In the genomic region with DNA sequence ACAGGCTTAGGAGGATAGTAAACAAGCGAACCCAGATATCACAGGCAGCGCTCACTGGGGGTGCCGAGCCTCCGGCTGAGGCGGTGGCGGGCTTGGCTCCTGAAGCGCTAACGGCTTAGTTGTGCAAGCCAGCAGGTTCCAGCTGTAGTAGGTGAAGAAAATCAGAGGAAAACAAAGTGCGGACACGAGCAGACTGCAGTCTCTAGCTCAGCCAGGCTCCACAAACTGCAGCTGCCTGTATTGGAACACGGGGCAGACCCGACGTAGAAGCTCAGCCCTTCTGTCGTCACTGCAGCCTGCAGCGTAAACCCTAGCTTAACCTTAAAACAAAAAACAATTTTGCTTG, we compare ENCODE assay signal across 9 mouse cellular contexts. TPM values are rescaled to one million over a fixed set of nuclear protein-coding genes. Genes with fewer than 3 reads are reported as not detected.
DNase-seq lines count a peak whose midpoint lies in the region; ATAC-seq lines count a peak whose summit lies in the region.
"Had no signal": no experiment of that assay in that cellular context is flagged by ENCODE, and none has a peak within 500 bp of the region (broad histone marks: within the 10 kb centered on the region; RNA-seq: fewer than 3 reads in every experiment).

No protein-coding gene starts in this region.

- 7% methylated on average over 15 of the region's 15 CpGs for WGBS in hindbrain, embryonic 16.5 days
- 13% methylated on average over 15 of the region's 15 CpGs for WGBS in liver, embryonic 16.5 days (ENCODE audit: insufficient replicate concordance)

- H3K9me3 ChIP-seq in hindbrain, embryonic 16.5 days (ENCODE audit: control insufficient read depth, low read length) = no peaks in the 10 kb centered on the region
- H3K9me3 ChIP-seq in liver, embryonic 16.5 days (replicated peaks; ENCODE audit: control insufficient read depth, low read length) = no peaks in the 10 kb centered on the region

- peak; percentile 51; the same call in 1 of the 2 replicates for ATAC-seq in hindbrain, embryonic 16.5 days
- ATAC-seq in liver, embryonic 16.5 days (ENCODE audit: low read depth) = no peak

- H3K4me3 ChIP-seq in hindbrain, embryonic 16.5 days (ENCODE audit: low read length) = peak overlapping the region; percentile 42
- 0 out of 2 replicates have a peak overlapping the region, but pooled peaks have one; percentile 1 for H3K4me3 ChIP-seq in liver, embryonic 16.5 days (ENCODE audit: low read depth, low read length)

- peak overlapping the region; percentile 39; the same call in 1 of the 2 replicates for H3K27ac ChIP-seq in hindbrain, embryonic 16.5 days (ENCODE audit: low read depth, low read length)
- H3K27ac ChIP-seq in liver, embryonic 16.5 days (ENCODE audit: low read length) = no peak overlapping the region
- H3K27ac ChIP-seq: macrophage had no signal

- peaks cover 7% of the 10 kb centered on the region; the same call in 1 of the 2 replicates for H3K4me1 ChIP-seq in hindbrain, embryonic 16.5 days (ENCODE audit: control insufficient read depth, insufficient read depth, low read depth, low read length)
- no peaks in the 10 kb centered on the region for H3K4me1 ChIP-seq in liver, embryonic 16.5 days (ENCODE audit: control insufficient read depth, low read depth, low read length)

- H3K4me2 ChIP-seq in hindbrain, embryonic 16.5 days (ENCODE audit: low read length) = peak overlapping the region; percentile 70
- peak overlapping the region; percentile 34 for H3K4me2 ChIP-seq in liver, embryonic 16.5 days (ENCODE audit: low read depth, low read length)

- H3K36me3 ChIP-seq in hindbrain, embryonic 16.5 days (ENCODE audit: control insufficient read depth, insufficient read depth, low read length) = no peaks in the 10 kb centered on the region
- H3K36me3 ChIP-seq in liver, embryonic 16.5 days (ENCODE audit: control insufficient read depth, insufficient read depth) = no peaks in the 10 kb centered on the region

- peak overlapping the region; percentile 63 for H3K9ac ChIP-seq in hindbrain, embryonic 16.5 days (ENCODE audit: low read depth, low read length)
- no peak overlapping the region for H3K9ac ChIP-seq in liver, embryonic 16.5 days (ENCODE audit: low read depth, low read length)

- DNase-seq in cerebellum, postnatal 10 days = peak; percentile 35 to 45
- no peak for DNase-seq in cerebellum, adult 9-10 months
- peak; percentile 21 for DNase-seq in urinary bladder, postnatal 14 days (ENCODE audit: low spot score)
- DNase-seq in urinary bladder, adult 18-20 months (ENCODE audit: low spot score in 2 of 2) = no peak
- DNase-seq in thymus, postnatal 36 days = peak; percentile 21 to 23
- DNase-seq in yolk sac, embryonic 10.5 days (ENCODE audit: low spot score) = no peak

- no peaks in the 10 kb centered on the region for H3K27me3 ChIP-seq in hindbrain, embryonic 16.5 days (replicated peaks; ENCODE audit: control insufficient read depth, insufficient read depth, low read length)
- H3K27me3 ChIP-seq in liver, embryonic 16.5 days (ENCODE audit: control insufficient read depth, insufficient read depth, low read depth, low read length) = no peaks in the 10 kb centered on the region

RNA-seq across cellular contexts. Expression of a gene that starts 4.5 kb away (rescaled TPM):
- not detected in 2 replicates for polyA plus RNA-seq in hindbrain, embryonic 16.5 days (2015; fragmentation: Nextera tagmentation; extraction: Ambion mirVana)
- not detected in 2 replicates for polyA plus RNA-seq in liver, embryonic 16.5 days (2015; fragmentation: Nextera tagmentation; extraction: Ambion mirVana)
- polyA plus RNA-seq: macrophage had no signal

Comparison
In these comparisons a context has a peak if more than half of its experiments do, and no peak if none do; other contexts are left out.
1. DNase-seq: peak in cerebellum, postnatal 10 days (2 of 2), urinary bladder, postnatal 14 days (single experiment) and thymus, postnatal 36 days (2 of 2); none in cerebellum, adult 9-10 months (single experiment), urinary bladder, adult 18-20 months (0 of 2) and yolk sac, embryonic 10.5 days (single experiment).